Mouse (Mus musculus) monocyte, adult 5-6 weeks (primary cell): ENCODE measurements around the gene Mup4. TPM values are rescaled to one million over a fixed set of nuclear protein-coding genes. Genes with fewer than 3 reads are reported as not detected.
A peak's percentile ranks its signal among the peaks of the same experiment; 100 is the strongest.
"Not testable (repeated sequence)": the region's sequence is repeated elsewhere in the genome, so short reads cannot be mapped to it uniquely, and the experiment has no call there.

Experiments
- ATAC-seq: fragments of 153-309, 156-312 bp; replicated peaks from 2 replicates; pipeline ENCODE4 v1.8.0; 2017; ENCODE audit warnings: mild to moderate bottlenecking; ENCODE audit not compliant: low TSS enrichment, insufficient number of reproducible peaks, severe bottlenecking, poor library complexity, low FRiP score
- total RNA-seq: library from RNA; stranded (forward); fragments of 200-1000, 200-491, 200-594 nt; gene quantifications from 3 replicates; pipeline ENCODE4 v1.2.3, GENCODE M21; 2017

Mup4 gene
- not detected in 3 replicates for total RNA-seq

GRCm38 (mm10) chr4:59960610-59961009 lies at the start of gene Mup4:
Gene Mup4, minus strand, starts transcription at chr4:59960710.
- no peak for ATAC-seq

GRCm38 (mm10) chr4:59997894-59998293 lies 37.4 kb upstream of the Mup4 start:
- not testable (repeated sequence) for ATAC-seq

GRCm38 (mm10) chr4:59963405-59964344 lies 3.2 kb upstream of the Mup4 start, which contains the start of gene Mup6:
Gene Mup6, plus strand, starts transcription at chr4:59964294.
- ATAC-seq = no peak

GRCm38 (mm10) chr4:59937543-59937942 lies 23.0 kb downstream of the Mup4 start:
- no peak for ATAC-seq

GRCm38 (mm10) chr4:59932505-59933281 lies 27.8 kb downstream of the Mup4 start:
- no peak for ATAC-seq

GRCm38 (mm10) chr4:59928347-59928746 lies 32.2 kb downstream of the Mup4 start:
- ATAC-seq = peak; percentile 87

GRCm38 (mm10) chr4:59927666-59928065 lies 32.8 kb downstream of the Mup4 start:
- no peak for ATAC-seq

GRCm38 (mm10) chr4:59925082-59925481 lies 35.4 kb downstream of the Mup4 start:
- ATAC-seq = no peak

- ATAC-seq = no peak
These were observed 42.5 kb downstream of the Mup4 start for GRCm38 (mm10) chr4:59917966-59918365.

- no peak for ATAC-seq
These were observed 45.7 kb downstream of the Mup4 start, which contains the start of gene Slc46a2 for GRCm38 (mm10) chr4:59914608-59915403. Gene Slc46a2, minus strand, starts transcription at chr4:59915056.

- no peak for ATAC-seq
These were observed 51.7 kb downstream of the Mup4 start for GRCm38 (mm10) chr4:59908785-59909184.

GRCm38 (mm10) chr4:59907657-59908230 lies 52.8 kb downstream of the Mup4 start:
- no peak for ATAC-seq

- ATAC-seq = no peak
These were observed 53.4 kb downstream of the Mup4 start for GRCm38 (mm10) chr4:59907092-59907491.

Other genes starting within 250 kb of the Mup4 start
- 35.3 to 39.1 TPM (median 36.2 TPM) in 3 replicates for gene Inip, start 159.1 kb downstream of the Mup4 start, total RNA-seq
- 23.1 to 30.4 TPM (median 26.6 TPM) in 3 replicates for gene Snx30, start 154.9 kb downstream of the Mup4 start, total RNA-seq
- not detected in 3 replicates for gene Slc46a2, start 45.7 kb downstream of the Mup4 start, total RNA-seq
- gene Mup6, start 3.6 kb upstream of the Mup4 start, total RNA-seq = not detected in 3 replicates
- not detected in 3 replicates for gene Mup7, start 109.8 kb upstream of the Mup4 start, total RNA-seq
- gene Mup2, start 193.6 kb upstream of the Mup4 start, total RNA-seq = not detected in 3 replicates